Mouse (Mus musculus) thymus, adult 2 months (tissue): ENCODE results near the gene Mrps11.

Experiments used
- CTCF ChIP-seq: fragments of 200-500 bp; IDR thresholded peaks from 2 replicates; pipeline ENCODE4 v1.5.1; 2012; ENCODE audit warnings: mild to moderate bottlenecking, control low read depth, low read length, moderate library complexity, borderline replicate concordance; ENCODE audit not compliant: control insufficient read depth, poor library complexity, insufficient read depth; ENCODE audit errors: extremely low read depth
- POLR2A ChIP-seq: fragments of 200-500 bp; IDR thresholded peaks from 2 replicates; pipeline ENCODE4 v1.6.1; 2012; ENCODE audit warnings: mild to moderate bottlenecking, low read length, control low read depth, moderate library complexity; ENCODE audit not compliant: control insufficient read depth, poor library complexity, insufficient read depth; ENCODE audit errors: extremely low read depth

DNA sequence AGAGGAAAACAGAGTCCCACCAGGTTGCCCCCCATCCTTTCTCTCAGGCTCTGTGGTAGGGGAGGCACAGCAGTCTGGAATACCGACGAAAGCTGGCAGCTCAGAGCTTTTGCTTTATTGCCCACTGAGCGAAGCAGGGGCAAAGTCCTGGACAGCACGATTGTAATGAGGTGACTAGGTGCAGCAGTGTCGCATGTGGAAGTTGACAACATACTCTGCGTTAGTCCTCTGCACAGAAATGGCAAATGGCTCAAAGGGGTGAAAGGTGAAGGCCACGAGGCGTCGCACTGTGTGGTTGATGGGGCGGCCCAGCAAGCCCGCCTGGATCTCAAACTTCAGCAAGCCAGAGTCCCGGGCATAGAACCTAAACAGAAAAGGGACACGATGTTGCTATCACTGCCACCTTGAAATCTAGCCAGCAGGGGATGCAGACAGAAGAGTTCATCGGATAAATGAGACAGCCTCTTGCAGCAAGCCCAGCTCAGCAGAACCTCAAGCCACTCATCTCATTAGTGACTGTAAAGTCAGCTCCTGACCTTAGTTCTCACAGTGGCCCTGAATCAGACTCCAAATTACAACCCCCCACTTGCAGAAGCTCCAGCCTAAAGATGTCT lies 44.9 kb downstream of the Mrps11 start:
- TF ChIP-seq CTCF (no peak), POLR2A (no peak)
